Mouse (Mus musculus): ENCODE results near the gene Ddx28. TPM values are rescaled to one million over a fixed set of nuclear protein-coding genes. Genes with fewer than 3 reads are reported as not detected.

Gene Ddx28
- 7.5 and 8.5 TPM in 2 replicates for polyA plus RNA-seq (2015; fragmentation: Nextera tagmentation; extraction: Ambion mirVana)

GRCm38 (mm10) chr8:106011643-106011986 lies at the start of gene Ddx28:
Ddx28 (minus strand) TSS chr8:106011882.
- no peak for TF ChIP-seq CTCF (IDR thresholded peaks at IDR 0.05; ENCODE audit: low read depth)
- 1% methylated on average over 6 of the region's 6 CpGs for WGBS
- ATAC-seq: peak; percentile 75
- Histone ChIP-seq H3K9me3 (ENCODE audit: control insufficient read depth) (no peaks in the 10 kb centered on the region), H3K4me2 (replicated peaks; ENCODE audit: low read depth) (peak within 1 kb of the TSS; percentile 96), H3K9ac (ENCODE audit: low read depth, low read length) (peak within 1 kb of the TSS; percentile 91), H3K4me1 (replicated peaks; ENCODE audit: control insufficient read depth, insufficient read depth, low read length) (peaks cover 5% of the 10 kb centered on the region; the same call in 1 of the 2 replicates), H3K4me3 (ENCODE audit: low read depth, low read length) (peak within 1 kb of the TSS; percentile 90), H3K27ac (ENCODE audit: low read depth, low read length) (peak within 1 kb of the TSS; percentile 74), H3K27me3 (replicated peaks; ENCODE audit: control insufficient read depth, insufficient read depth, low read length) (no peaks in the 10 kb centered on the region), H3K36me3 (ENCODE audit: control insufficient read depth, insufficient read depth) (peaks cover 6% of the 10 kb centered on the region; the same call in 1 of the 2 replicates)

- WGBS: 3% methylated on average over 3 of the region's 3 CpGs
- ATAC-seq: no peak
- H3K4me3 ChIP-seq (ENCODE audit: low read depth, low read length): peak overlapping the region; percentile 90
- TF ChIP-seq CTCF (IDR thresholded peaks at IDR 0.05; ENCODE audit: low read depth): no peak
- no peaks in the 10 kb centered on the region for H3K9me3 ChIP-seq (ENCODE audit: control insufficient read depth)
- peak overlapping the region; percentile 92 for H3K9ac ChIP-seq (ENCODE audit: low read depth, low read length)
- no peaks in the 10 kb centered on the region for H3K27me3 ChIP-seq (replicated peaks; ENCODE audit: control insufficient read depth, insufficient read depth, low read length)
- H3K27ac ChIP-seq (ENCODE audit: low read depth, low read length): peak overlapping the region; percentile 96; the same call in 1 of the 2 replicates
- peak overlapping the region; percentile 85 for H3K4me2 ChIP-seq (replicated peaks; ENCODE audit: low read depth)
- 0 out of 2 replicates have a peak, but pooled peaks cover 6% of the 10 kb centered on the region for H3K4me1 ChIP-seq (replicated peaks; ENCODE audit: control insufficient read depth, insufficient read depth, low read length)
- H3K36me3 ChIP-seq (ENCODE audit: control insufficient read depth, insufficient read depth): no peaks in the 10 kb centered on the region
Observed at GRCm38 (mm10) chr8:106060521-106060920, 48.8 kb upstream of the Ddx28 start.

GRCm38 (mm10) chr8:106059613-106060371 lies 48.1 kb upstream of the Ddx28 start:
- Histone ChIP-seq H3K36me3 (ENCODE audit: control insufficient read depth, insufficient read depth) (no peaks in the 10 kb centered on the region), H3K9me3 (ENCODE audit: control insufficient read depth) (no peaks in the 10 kb centered on the region), H3K4me1 (replicated peaks; ENCODE audit: control insufficient read depth, insufficient read depth, low read length) (0 out of 2 replicates have a peak, but pooled peaks cover 6% of the 10 kb centered on the region), H3K27ac (ENCODE audit: low read depth, low read length) (peak overlapping the region; percentile 96), H3K27me3 (replicated peaks; ENCODE audit: control insufficient read depth, insufficient read depth, low read length) (no peaks in the 10 kb centered on the region), H3K4me2 (replicated peaks; ENCODE audit: low read depth) (peak overlapping the region; percentile 85), H3K9ac (ENCODE audit: low read depth, low read length) (peak overlapping the region; percentile 92), H3K4me3 (ENCODE audit: low read depth, low read length) (peak overlapping the region; percentile 90)
- peak; percentile 75 for ATAC-seq
- WGBS: under 1% methylated on average over 82 of the region's 83 CpGs
- peak; percentile 13; the same call in 1 of the 2 replicates for TF ChIP-seq CTCF (IDR thresholded peaks at IDR 0.05; ENCODE audit: low read depth)

- Histone ChIP-seq H3K36me3 (ENCODE audit: control insufficient read depth, insufficient read depth) (no peaks in the 10 kb centered on the region), H3K27ac (ENCODE audit: low read depth, low read length) (peak within 1 kb of the TSS; percentile 96), H3K9ac (ENCODE audit: low read depth, low read length) (peak within 1 kb of the TSS; percentile 92), H3K4me3 (ENCODE audit: low read depth, low read length) (peak within 1 kb of the TSS; percentile 90), H3K9me3 (ENCODE audit: control insufficient read depth) (no peaks in the 10 kb centered on the region), H3K4me2 (replicated peaks; ENCODE audit: low read depth) (peak within 1 kb of the TSS; percentile 85), H3K4me1 (replicated peaks; ENCODE audit: control insufficient read depth, insufficient read depth, low read length) (peaks cover 7% of the 10 kb centered on the region; the same call in 1 of the 2 replicates), H3K27me3 (replicated peaks; ENCODE audit: control insufficient read depth, insufficient read depth, low read length) (no peaks in the 10 kb centered on the region)
- TF ChIP-seq CTCF (IDR thresholded peaks at IDR 0.05; ENCODE audit: low read depth): no peak
- ATAC-seq: peak; percentile 96
- WGBS: 1% methylated on average over 52 of the region's 52 CpGs
Observed at GRCm38 (mm10) chr8:106058731-106059612, 47.3 kb upstream of the Ddx28 start, which contains the start of gene Nfatc3. Nfatc3 (plus strand) TSS chr8:106058840.

- 85% methylated on average over 4 of the region's 4 CpGs for WGBS
Observed at GRCm38 (mm10) chr8:106056455-106056982, 44.8 kb upstream of the Ddx28 start.

More at GRCm38 (mm10) chr8:106056455-106056982, 44.8 kb upstream of the Ddx28 start:
- no peak overlapping the region for H3K9ac ChIP-seq (ENCODE audit: low read depth, low read length)
- peaks cover 7% of the 10 kb centered on the region; the same call in 1 of the 2 replicates for H3K36me3 ChIP-seq (ENCODE audit: control insufficient read depth, insufficient read depth)
- H3K4me2 ChIP-seq (replicated peaks; ENCODE audit: low read depth): no peak overlapping the region
- H3K4me3 ChIP-seq (ENCODE audit: low read depth, low read length): no peak overlapping the region
- ATAC-seq: no peak
- no peaks in the 10 kb centered on the region for H3K9me3 ChIP-seq (ENCODE audit: control insufficient read depth)
- H3K27ac ChIP-seq (ENCODE audit: low read depth, low read length): no peak overlapping the region
- no peak for TF ChIP-seq CTCF (IDR thresholded peaks at IDR 0.05; ENCODE audit: low read depth)
- peaks cover 16% of the 10 kb centered on the region for H3K4me1 ChIP-seq (replicated peaks; ENCODE audit: control insufficient read depth, insufficient read depth, low read length)
- H3K27me3 ChIP-seq (replicated peaks; ENCODE audit: control insufficient read depth, insufficient read depth, low read length): no peaks in the 10 kb centered on the region
